Mouse (Mus musculus) lung, embryonic 15.5 days (tissue): ENCODE measurements around the gene 4933430I17Rik. TPM values are rescaled to one million over a fixed set of nuclear protein-coding genes. Genes with fewer than 3 reads are reported as not detected.
A peak's percentile ranks its signal among the peaks of the same experiment; 100 is the strongest.

Experiments used
- ATAC-seq: fragments of 200-750 bp; cut with Nextera tagmentation; 2 replicates; pipeline ENCODE4 v1.8.0; 2017; ENCODE audit warnings: moderate number of reproducible peaks, borderline replicate concordance; ENCODE audit not compliant: low FRiP score, low TSS enrichment; ENCODE audit errors: extremely low read depth
- H3K27ac ChIP-seq: fragments of 300-500 bp; sonication (generic); 2 replicates; pipeline ENCODE4 v1.5.1; 2015; ENCODE audit warnings: moderate library complexity, mild to moderate bottlenecking, inconsistent platforms
- H3K27me3 ChIP-seq: fragments of 300-500 bp; sonication (generic); 2 replicates; pipeline ENCODE4 v1.6.1; 2015; ENCODE audit warnings: inconsistent platforms
- H3K36me3 ChIP-seq: fragments of 300-500 bp; sonication (generic); 2 replicates; pipeline ENCODE4 v1.6.1; 2015; ENCODE audit warnings: inconsistent platforms
- H3K4me1 ChIP-seq: fragments of 300-500 bp; sonication (generic); 2 replicates; pipeline ENCODE4 v1.6.1; 2015; ENCODE audit warnings: inconsistent platforms
- H3K4me2 ChIP-seq: fragments of 300-500 bp; sonication (generic); 2 replicates; pipeline ENCODE4 v1.6.1; 2015; ENCODE audit warnings: inconsistent platforms, mild to moderate bottlenecking, moderate library complexity
- H3K4me3 ChIP-seq: fragments of 300-500 bp; sonication (generic); 2 replicates; pipeline ENCODE4 v1.5.1; 2015; ENCODE audit warnings: mild to moderate bottlenecking, inconsistent platforms
- H3K9ac ChIP-seq: fragments of 300-500 bp; sonication (generic); 2 replicates; pipeline ENCODE4 v1.6.1; 2015; ENCODE audit warnings: inconsistent platforms
- H3K9me3 ChIP-seq: fragments of 300-500 bp; sonication (generic); 2 replicates; pipeline ENCODE4 v1.6.1; 2016; ENCODE audit warnings: inconsistent platforms
- WGBS: fragments of 180-500 bp; shearing (Covaris S2); methylation state at CpG from one replicate; pipeline ENCODE4 v1.1.7; 2015; 5-methylcytosine and 5-hydroxymethylcytosine counted together
- polyA plus RNA-seq: library from polyadenylated mRNA; unstranded; fragments of >200 nt; fragmentation: Nextera tagmentation; extraction: Ambion mirVana; gene quantifications from 2 replicates; pipeline ENCODE4 v1.2.1, GENCODE M21; 2015

4933430I17Rik gene
- polyA plus RNA-seq, 1 experiment from 2014 or later: 0.72 TPM

- H3K27me3 ChIP-seq: no peaks in the 10 kb centered on the region
- peak overlapping the region; percentile 75 for H3K4me3 ChIP-seq
- 1% methylated on average over 26 of the region's 26 CpGs for WGBS
- peaks cover 21% of the 10 kb centered on the region for H3K36me3 ChIP-seq
- peak; percentile 66; the same call in 1 of the 2 replicates for ATAC-seq
- peak overlapping the region; percentile 66 for H3K9ac ChIP-seq
- peak overlapping the region; percentile 89 for H3K27ac ChIP-seq
- H3K4me1 ChIP-seq: peaks cover 59% of the 10 kb centered on the region
- no peaks in the 10 kb centered on the region for H3K9me3 ChIP-seq
- H3K4me2 ChIP-seq: peak overlapping the region; percentile 75
Measured at GRCm38 (mm10) chr4:62519122-62519848, 5.9 kb upstream of the 4933430I17Rik start.

- Histone ChIP-seq H3K27me3 (no peaks in the 10 kb centered on the region), H3K27ac (peak within 1 kb of the TSS; percentile 89), H3K9ac (peak within 1 kb of the TSS; percentile 66), H3K4me2 (peak within 1 kb of the TSS; percentile 75), H3K36me3 (peaks cover 21% of the 10 kb centered on the region), H3K4me3 (peak within 1 kb of the TSS; percentile 75), H3K9me3 (no peaks in the 10 kb centered on the region), H3K4me1 (peaks cover 59% of the 10 kb centered on the region)
- peak; percentile 85 for ATAC-seq
- WGBS: under 1% methylated on average over 37 of the region's 37 CpGs
Measured at GRCm38 (mm10) chr4:62519849-62520233, 5.3 kb upstream of the 4933430I17Rik start, which contains the start of gene Alad. Gene Alad, minus strand, starts transcription at chr4:62519918.

GRCm38 (mm10) chr4:62520892-62521400 lies 4.2 kb upstream of the 4933430I17Rik start:
- 74% methylated on average over 2 of the region's 2 CpGs for WGBS

GRCm38 (mm10) chr4:62525489-62525811 lies 281 bp downstream of the 4933430I17Rik start:
- H3K4me3 ChIP-seq: peak overlapping the region; percentile 73
- peaks cover 21% of the 10 kb centered on the region for H3K36me3 ChIP-seq
- H3K4me1 ChIP-seq: peaks cover 14% of the 10 kb centered on the region
- no peaks in the 10 kb centered on the region for H3K27me3 ChIP-seq
- WGBS: 0% methylated on average over 10 of the region's 10 CpGs
- peak overlapping the region; percentile 52 for H3K4me2 ChIP-seq
- H3K9me3 ChIP-seq: no peaks in the 10 kb centered on the region
- H3K9ac ChIP-seq: peak overlapping the region; percentile 42; the same call in 1 of the 2 replicates
- H3K27ac ChIP-seq: no peak overlapping the region
- no peak for ATAC-seq

More at GRCm38 (mm10) chr4:62520892-62521400, 4.2 kb upstream of the 4933430I17Rik start:
- H3K9ac ChIP-seq: no peak overlapping the region
- H3K4me2 ChIP-seq: no peak overlapping the region; the same call in 1 of the 2 replicates
- H3K27ac ChIP-seq: no peak overlapping the region
- H3K4me3 ChIP-seq: no peak overlapping the region
- no peaks in the 10 kb centered on the region for H3K9me3 ChIP-seq
- peaks cover 48% of the 10 kb centered on the region for H3K4me1 ChIP-seq
- no peaks in the 10 kb centered on the region for H3K27me3 ChIP-seq
- ATAC-seq: no peak
- peaks cover 21% of the 10 kb centered on the region for H3K36me3 ChIP-seq

- no peak for ATAC-seq
- H3K9ac ChIP-seq: no peak overlapping the region
- H3K27ac ChIP-seq: no peak overlapping the region
- no peak overlapping the region for H3K4me2 ChIP-seq
- 55% methylated on average over 2 of the region's 2 CpGs for WGBS
- H3K27me3 ChIP-seq: no peaks in the 10 kb centered on the region
- H3K9me3 ChIP-seq: no peaks in the 10 kb centered on the region
- peaks cover 21% of the 10 kb centered on the region for H3K36me3 ChIP-seq
- H3K4me1 ChIP-seq: peaks cover 21% of the 10 kb centered on the region
- no peak overlapping the region for H3K4me3 ChIP-seq
Measured at GRCm38 (mm10) chr4:62526256-62526655, 1.1 kb downstream of the 4933430I17Rik start.

GRCm38 (mm10) chr4:62527655-62528054 lies 2.5 kb downstream of the 4933430I17Rik start:
- Histone ChIP-seq H3K4me2 (no peak overlapping the region), H3K27me3 (no peaks in the 10 kb centered on the region), H3K36me3 (peaks cover 12% of the 10 kb centered on the region), H3K9ac (no peak overlapping the region), H3K4me3 (no peak overlapping the region), H3K4me1 (peaks cover 21% of the 10 kb centered on the region), H3K9me3 (no peaks in the 10 kb centered on the region), H3K27ac (no peak overlapping the region)
- no peak for ATAC-seq
- WGBS: 84% methylated on average over 4 of the region's 4 CpGs

GRCm38 (mm10) chr4:62533729-62534128 lies 8.6 kb downstream of the 4933430I17Rik start:
- Histone ChIP-seq H3K9ac (no peak overlapping the region), H3K4me3 (no peak overlapping the region), H3K4me1 (peaks cover 7% of the 10 kb centered on the region), H3K27me3 (no peaks in the 10 kb centered on the region), H3K27ac (no peak overlapping the region), H3K36me3 (no peaks in the 10 kb centered on the region), H3K9me3 (no peaks in the 10 kb centered on the region), H3K4me2 (no peak overlapping the region)
- WGBS: 77% methylated on average over 6 of the region's 6 CpGs
- no peak for ATAC-seq

GRCm38 (mm10) chr4:62541802-62542201 lies 16.6 kb downstream of the 4933430I17Rik start:
- Histone ChIP-seq H3K4me2 (no peak overlapping the region), H3K9me3 (no peaks in the 10 kb centered on the region), H3K4me1 (no peaks in the 10 kb centered on the region), H3K9ac (no peak overlapping the region), H3K36me3 (no peaks in the 10 kb centered on the region), H3K27ac (no peak overlapping the region), H3K27me3 (no peaks in the 10 kb centered on the region), H3K4me3 (no peak overlapping the region)
- no peak for ATAC-seq
- 78% methylated on average over 3 of the region's 3 CpGs for WGBS

GRCm38 (mm10) chr4:62543782-62544181 lies 18.6 kb downstream of the 4933430I17Rik start:
- Histone ChIP-seq H3K4me2 (no peak overlapping the region), H3K9ac (no peak overlapping the region), H3K27ac (no peak overlapping the region), H3K36me3 (no peaks in the 10 kb centered on the region), H3K4me3 (no peak overlapping the region), H3K27me3 (no peaks in the 10 kb centered on the region), H3K4me1 (no peaks in the 10 kb centered on the region), H3K9me3 (no peaks in the 10 kb centered on the region)
- 79% methylated on average over 6 of the region's 6 CpGs for WGBS
- ATAC-seq: no peak

GRCm38 (mm10) chr4:62544801-62545200 lies 19.6 kb downstream of the 4933430I17Rik start:
- Histone ChIP-seq H3K9ac (no peak overlapping the region), H3K27me3 (no peaks in the 10 kb centered on the region), H3K36me3 (no peaks in the 10 kb centered on the region), H3K27ac (no peak overlapping the region), H3K4me2 (no peak overlapping the region), H3K4me1 (no peaks in the 10 kb centered on the region), H3K4me3 (no peak overlapping the region), H3K9me3 (no peaks in the 10 kb centered on the region)
- no peak for ATAC-seq

- 78% methylated on average over 7 of the region's 7 CpGs for WGBS
- no peak overlapping the region for H3K27ac ChIP-seq
- no peak overlapping the region for H3K9ac ChIP-seq
- H3K4me2 ChIP-seq: no peak overlapping the region
- no peaks in the 10 kb centered on the region for H3K9me3 ChIP-seq
- no peaks in the 10 kb centered on the region for H3K4me1 ChIP-seq
- H3K4me3 ChIP-seq: no peak overlapping the region
- no peaks in the 10 kb centered on the region for H3K27me3 ChIP-seq
- no peaks in the 10 kb centered on the region for H3K36me3 ChIP-seq
- no peak for ATAC-seq
Measured at GRCm38 (mm10) chr4:62551966-62552365, 26.8 kb downstream of the 4933430I17Rik start.

- no peak overlapping the region for H3K4me2 ChIP-seq
- H3K9me3 ChIP-seq: no peaks in the 10 kb centered on the region
- H3K9ac ChIP-seq: no peak overlapping the region
- H3K36me3 ChIP-seq: no peaks in the 10 kb centered on the region
- no peak overlapping the region for H3K4me3 ChIP-seq
- no peak overlapping the region for H3K27ac ChIP-seq
- no peaks in the 10 kb centered on the region for H3K27me3 ChIP-seq
- WGBS: 53% methylated on average over 3 of the region's 3 CpGs
- ATAC-seq: no peak
- no peaks in the 10 kb centered on the region for H3K4me1 ChIP-seq
Measured at GRCm38 (mm10) chr4:62557436-62557835, 32.3 kb downstream of the 4933430I17Rik start.
